Mouse (Mus musculus) hindbrain, embryonic 16.5 days (tissue): Measurements from ENCODE around the gene Rsad1. TPM values are rescaled to one million over a fixed set of nuclear protein-coding genes. Genes with fewer than 3 reads are reported as not detected.

Experiments used
- ATAC-seq: fragments of 200-750 bp; cut with Nextera tagmentation; 2 replicates; pipeline ENCODE4 v1.8.0; 2017; ENCODE audit warnings: moderate TSS enrichment, moderate library complexity
- H3K27ac ChIP-seq: fragments of 300-500 bp; sonication (generic); 2 replicates; pipeline ENCODE4 v1.5.1; 2014; ENCODE audit warnings: low read depth, mild to moderate bottlenecking, control low read depth, low read length, moderate library complexity
- H3K27me3 ChIP-seq: fragments of 300-500 bp; sonication (generic); replicated peaks from 2 replicates; pipeline ENCODE4 v1.6.1; 2014; ENCODE audit warnings: low read length; ENCODE audit not compliant: control insufficient read depth, insufficient read depth
- H3K36me3 ChIP-seq: fragments of 300-500 bp; sonication (generic); 2 replicates; pipeline ENCODE4 v1.6.1; 2014; ENCODE audit warnings: mild to moderate bottlenecking, low read length, moderate library complexity, mixed read lengths; ENCODE audit not compliant: control insufficient read depth, insufficient read depth
- H3K4me1 ChIP-seq: fragments of 300-500 bp; sonication (generic); 2 replicates; pipeline ENCODE4 v1.6.1; 2014; ENCODE audit warnings: low read depth, low read length; ENCODE audit not compliant: control insufficient read depth, insufficient read depth
- H3K4me2 ChIP-seq: fragments of 300-500 bp; sonication (generic); 2 replicates; pipeline ENCODE4 v1.6.1; 2014; ENCODE audit warnings: mild to moderate bottlenecking, low read length, control low read depth, moderate library complexity
- H3K4me3 ChIP-seq: fragments of 300-500 bp; sonication (generic); 2 replicates; pipeline ENCODE4 v1.5.1; 2014; ENCODE audit warnings: mild to moderate bottlenecking, low read length, control low read depth, moderate library complexity
- H3K9ac ChIP-seq: fragments of 300-500 bp; sonication (generic); 2 replicates; pipeline ENCODE4 v1.6.1; 2014; ENCODE audit warnings: low read depth, mild to moderate bottlenecking, control low read depth, low read length, moderate library complexity
- H3K9me3 ChIP-seq: fragments of 300-500 bp; sonication (generic); 2 replicates; pipeline ENCODE4 v1.6.1; 2014; ENCODE audit warnings: mild to moderate bottlenecking, low read length, moderate library complexity; ENCODE audit not compliant: control insufficient read depth
- WGBS: fragments of 180-500 bp; shearing (Covaris S2); extraction: QIAGEN DNeasy Blood & Tissue Kit; methylation state at CpG from one replicate; pipeline ENCODE4 v1.1.7; 2014; 5-methylcytosine and 5-hydroxymethylcytosine counted together
- polyA plus RNA-seq: library from polyadenylated mRNA; unstranded; fragments of >200 nt; fragmentation: Nextera tagmentation; extraction: Ambion mirVana; gene quantifications from 2 replicates; pipeline ENCODE4 v1.2.1, GENCODE M21; 2015

Rsad1 gene
- 10.0 and 11.7 TPM in 2 replicates for polyA plus RNA-seq

- H3K4me3 ChIP-seq: peak within 1 kb of the TSS; percentile 81
- H3K27me3 ChIP-seq: no peaks in the 10 kb centered on the region
- peak within 1 kb of the TSS; percentile 90 for H3K27ac ChIP-seq
- H3K4me2 ChIP-seq: peak within 1 kb of the TSS; percentile 63
- peak within 1 kb of the TSS; percentile 85 for H3K9ac ChIP-seq
- WGBS: 4% methylated on average over 49 of the region's 49 CpGs
- no peaks in the 10 kb centered on the region for H3K36me3 ChIP-seq
- peak; percentile 94 for ATAC-seq
- no peaks in the 10 kb centered on the region for H3K9me3 ChIP-seq
- peaks cover 9% of the 10 kb centered on the region for H3K4me1 ChIP-seq
Observed at GRCm38 (mm10) chr11:94548888-94549690, at the start of gene Rsad1. Gene Rsad1 (minus strand): TSS chr11:94549255.

GRCm38 (mm10) chr11:94598437-94599120 lies 49.5 kb upstream of the Rsad1 start:
- no peak overlapping the region for H3K4me2 ChIP-seq
- H3K27ac ChIP-seq: no peak overlapping the region
- WGBS: 86% methylated on average over 6 of the region's 6 CpGs
- H3K9me3 ChIP-seq: no peaks in the 10 kb centered on the region
- H3K4me1 ChIP-seq: no peaks in the 10 kb centered on the region; the same call in 1 of the 2 replicates
- H3K4me3 ChIP-seq: no peak overlapping the region
- ATAC-seq: no peak
- H3K36me3 ChIP-seq: no peaks in the 10 kb centered on the region
- no peaks in the 10 kb centered on the region for H3K27me3 ChIP-seq
- H3K9ac ChIP-seq: no peak overlapping the region

GRCm38 (mm10) chr11:94597319-94597718 lies 48.3 kb upstream of the Rsad1 start:
- WGBS: 71% methylated on average over 4 of the region's 4 CpGs
- no peak for ATAC-seq
- H3K4me2 ChIP-seq: no peak overlapping the region

GRCm38 (mm10) chr11:94596311-94596852 lies 47.3 kb upstream of the Rsad1 start:
- H3K4me1 ChIP-seq: no peaks in the 10 kb centered on the region
- no peaks in the 10 kb centered on the region for H3K36me3 ChIP-seq
- H3K27ac ChIP-seq: no peak overlapping the region
- H3K4me2 ChIP-seq: no peak overlapping the region
- H3K9ac ChIP-seq: no peak overlapping the region
- no peak overlapping the region for H3K4me3 ChIP-seq
- no peaks in the 10 kb centered on the region for H3K9me3 ChIP-seq
- ATAC-seq: no peak
- 75% methylated on average over 7 of the region's 7 CpGs for WGBS
- H3K27me3 ChIP-seq: no peaks in the 10 kb centered on the region

More at GRCm38 (mm10) chr11:94597319-94597718, 48.3 kb upstream of the Rsad1 start:
- no peaks in the 10 kb centered on the region for H3K9me3 ChIP-seq
- no peak overlapping the region for H3K27ac ChIP-seq
- H3K9ac ChIP-seq: no peak overlapping the region
- no peak overlapping the region for H3K4me3 ChIP-seq
- H3K4me1 ChIP-seq: no peaks in the 10 kb centered on the region; the same call in 1 of the 2 replicates
- no peaks in the 10 kb centered on the region for H3K36me3 ChIP-seq
- H3K27me3 ChIP-seq: no peaks in the 10 kb centered on the region

GRCm38 (mm10) chr11:94587511-94587910 lies 38.5 kb upstream of the Rsad1 start:
- Histone ChIP-seq H3K4me2 (no peak overlapping the region), H3K27ac (no peak overlapping the region), H3K9ac (no peak overlapping the region), H3K36me3 (no peaks in the 10 kb centered on the region), H3K27me3 (no peaks in the 10 kb centered on the region), H3K4me3 (no peak overlapping the region), H3K4me1 (no peaks in the 10 kb centered on the region), H3K9me3 (no peaks in the 10 kb centered on the region)
- WGBS: 75% methylated on average over 6 of the region's 6 CpGs
- no peak for ATAC-seq

GRCm38 (mm10) chr11:94585091-94585490 lies 36.0 kb upstream of the Rsad1 start:
- Histone ChIP-seq H3K9ac (no peak overlapping the region), H3K36me3 (no peaks in the 10 kb centered on the region), H3K4me3 (no peak overlapping the region), H3K27ac (no peak overlapping the region), H3K4me2 (no peak overlapping the region), H3K9me3 (no peaks in the 10 kb centered on the region), H3K4me1 (no peaks in the 10 kb centered on the region), H3K27me3 (no peaks in the 10 kb centered on the region)
- no peak for ATAC-seq
- 94% methylated on average over 9 of the region's 9 CpGs for WGBS

GRCm38 (mm10) chr11:94580111-94580740 lies 31.2 kb upstream of the Rsad1 start:
- Histone ChIP-seq H3K27me3 (no peaks in the 10 kb centered on the region), H3K4me2 (no peak overlapping the region), H3K36me3 (no peaks in the 10 kb centered on the region), H3K9me3 (no peaks in the 10 kb centered on the region), H3K4me3 (no peak overlapping the region), H3K27ac (no peak overlapping the region), H3K9ac (no peak overlapping the region), H3K4me1 (no peaks in the 10 kb centered on the region)
- no peak for ATAC-seq
- WGBS: 90% methylated on average over 5 of the region's 5 CpGs

- Histone ChIP-seq H3K4me2 (no peak overlapping the region), H3K36me3 (no peaks in the 10 kb centered on the region), H3K9me3 (no peaks in the 10 kb centered on the region), H3K9ac (no peak overlapping the region), H3K4me1 (no peaks in the 10 kb centered on the region), H3K4me3 (no peak overlapping the region), H3K27ac (no peak overlapping the region), H3K27me3 (no peaks in the 10 kb centered on the region)
- WGBS: 85% methylated on average over 9 of the region's 9 CpGs
- no peak for ATAC-seq
Observed at GRCm38 (mm10) chr11:94576361-94576760, 27.3 kb upstream of the Rsad1 start.

- Histone ChIP-seq H3K9ac (no peak overlapping the region), H3K36me3 (no peaks in the 10 kb centered on the region), H3K4me2 (no peak overlapping the region), H3K4me3 (no peak overlapping the region), H3K9me3 (no peaks in the 10 kb centered on the region), H3K4me1 (no peaks in the 10 kb centered on the region), H3K27ac (no peak overlapping the region), H3K27me3 (no peaks in the 10 kb centered on the region)
- WGBS: 88% methylated on average over 2 of the region's 2 CpGs
- no peak for ATAC-seq
Observed at GRCm38 (mm10) chr11:94575036-94575435, 26.0 kb upstream of the Rsad1 start.
